Comparison of ENCODE assay signal across 13 mouse cellular contexts in genomic region chr16:4454563-4454962, GRCm38 (mm10).
"Had no signal": no experiment of that assay in that cellular context is flagged by ENCODE, and none has a peak within 500 bp of the region (broad histone marks: within the 10 kb centered on the region; RNA-seq: fewer than 3 reads in every experiment).

No protein-coding gene starts in this region.

- H3K4me2 ChIP-seq: kidney, embryonic 15.5 days; liver, embryonic 11.5 days; liver, embryonic 15.5 days; midbrain, embryonic 13.5 days had no signal

- H3K4me1 ChIP-seq: liver, embryonic 15.5 days; midbrain, embryonic 13.5 days had no signal

- ATAC-seq: intestine, embryonic 16.5 days; lung, postnatal 0 days; midbrain, embryonic 13.5 days had no signal

- H3K36me3 ChIP-seq: kidney, embryonic 15.5 days; limb, embryonic 10.5 days; liver, embryonic 15.5 days; midbrain, embryonic 13.5 days had no signal

- H3K9me3 ChIP-seq: kidney, embryonic 15.5 days; limb, embryonic 10.5 days; liver, embryonic 15.5 days; midbrain, embryonic 13.5 days had no signal

- H3K9ac ChIP-seq: kidney, embryonic 15.5 days; liver, embryonic 15.5 days; midbrain, embryonic 13.5 days had no signal

- H3K4me3 ChIP-seq: kidney, embryonic 15.5 days; limb, embryonic 10.5 days; liver, embryonic 15.5 days; midbrain, embryonic 13.5 days had no signal

- H3K27me3 ChIP-seq: kidney, embryonic 15.5 days; midbrain, embryonic 13.5 days had no signal

- H3K27ac ChIP-seq: kidney, embryonic 15.5 days; limb, embryonic 10.5 days; liver, embryonic 15.5 days; midbrain, embryonic 13.5 days had no signal

- DNase-seq: kidney, adult 2 months; kidney, postnatal 14 days; lung, adult 2 months; lung, postnatal 36 days; thymus, adult 2 months; thymus, postnatal 25 days had no signal
